Mouse (Mus musculus) left cerebral cortex, adult 8-10 months (tissue): ENCODE measurements around the gene Park7. TPM values are rescaled to one million over a fixed set of nuclear protein-coding genes. Genes with fewer than 3 reads are reported as not detected.

Source experiments
- DNase-seq, 2 experiments: peaks; one replicate each; pipeline ENCODE4 v3.0.0; 2022; ENCODE audit warnings: low spot score in 2 of 2
- total RNA-seq, 4 experiments: library from RNA; stranded (reverse); gene quantifications; 2 replicates each; pipeline ENCODE4 v1.2.4; 2022

The Park7 gene
- total RNA-seq, 4 experiments from 2014 or later = 202 to 227 (median 214) TPM

DNA sequence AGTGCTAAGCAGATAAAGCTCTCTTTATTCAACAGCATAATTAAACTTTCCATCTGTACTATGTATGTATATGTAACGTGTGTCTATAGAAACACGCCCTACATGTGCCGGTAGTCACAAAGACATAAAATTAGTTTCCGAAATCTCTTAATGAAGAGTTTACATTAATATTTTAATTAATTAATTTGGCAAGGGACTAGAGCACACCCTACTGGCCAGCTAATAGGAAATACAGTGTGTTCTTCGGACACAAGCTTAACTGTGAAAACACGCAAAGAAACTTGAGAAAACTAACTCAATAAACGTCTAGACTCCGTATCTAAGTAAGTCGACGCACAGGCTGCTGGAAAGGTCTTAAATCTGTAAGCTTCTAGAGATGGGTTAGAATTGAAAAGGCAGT, 64.3 kb downstream of the Park7 start:
- DNase-seq = no peak

Other genes starting within 250 kb of the Park7 start
- 10 to 100 TPM; 25.4 to 28.1 (median 26.1) TPM for gene Errfi1, start 60.5 kb downstream of the Park7 start, total RNA-seq
- under 1 TPM; 0.37 to 0.55 (median 0.42) TPM for gene Tnfrsf9, start 125 bp upstream of the Park7 start, total RNA-seq
- gene Uts2, start 82.7 kb upstream of the Park7 start, total RNA-seq = not detected
- gene Per3, start 130.2 kb upstream of the Park7 start, total RNA-seq = 10 to 100 TPM; 32.3 to 36.5 (median 34.3) TPM
- 10 to 100 TPM; 31.8 to 33.6 (median 32.6) TPM for gene Vamp3, start 143.5 kb upstream of the Park7 start, total RNA-seq
- gene Gm13090, start 175.1 kb upstream of the Park7 start, total RNA-seq = not detected